Mouse (Mus musculus) central nervous system, embryonic 14 days (tissue): ENCODE data around the gene Src. TPM values are rescaled to one million over a fixed set of nuclear protein-coding genes. Genes with fewer than 3 reads are reported as not detected.

ENCODE experiments used
- polyA plus RNA-seq: library from polyadenylated mRNA; depleted of rRNA; stranded (reverse); fragments of >200 nt; gene quantifications from 2 replicates; pipeline ENCODE4 v1.2.3, GENCODE M21; 2012; rRNA removed

Src gene
- 68.1 and 69.7 TPM in 2 replicates for polyA plus RNA-seq

DNA sequence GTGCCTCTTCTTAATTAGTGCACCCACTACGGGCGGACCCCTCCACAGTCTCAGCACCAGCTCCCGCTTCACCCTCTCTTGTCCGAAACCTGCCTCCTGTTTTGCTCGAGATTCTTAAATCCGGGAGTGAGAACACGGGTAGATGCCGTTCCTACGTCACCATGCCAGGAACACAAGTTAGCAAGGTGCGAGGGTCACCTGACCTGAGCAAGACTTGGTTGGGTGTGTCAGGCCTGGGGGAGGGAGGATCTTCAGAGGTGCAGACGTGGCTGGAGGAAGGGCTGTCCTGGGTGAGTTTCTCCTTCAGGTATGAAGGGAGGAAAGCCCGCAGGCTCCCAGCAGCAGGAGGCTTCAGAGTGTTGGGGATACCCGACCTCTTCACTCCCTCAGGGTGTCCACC lies at the start of gene Src:
Gene Src (plus strand): TSS at position 239 of the 400 bp plus-strand sequence.

Other genes starting within 250 kb of the Src start
- 15.1 and 18.8 TPM in 2 replicates for gene Rbl1, start 213.9 kb upstream of the Src start, polyA plus RNA-seq
- 178 and 207 TPM in 2 replicates for gene Rpn2, start 139.4 kb upstream of the Src start, polyA plus RNA-seq
- 0.25 and 0.29 TPM in 2 replicates for gene Mroh8, start 138.9 kb upstream of the Src start, polyA plus RNA-seq
- gene Ghrh, start 70.9 kb upstream of the Src start, polyA plus RNA-seq, result 1.3 and 2.0 TPM in 2 replicates
- 98.1 and 102 TPM in 2 replicates for gene Manbal, start 50.9 kb upstream of the Src start, polyA plus RNA-seq
- 6,249 and 6,855 TPM in 2 replicates for gene Nnat, start 141.6 kb downstream of the Src start, polyA plus RNA-seq
- 184 and 190 TPM in 2 replicates for gene Blcap, start 152.8 kb downstream of the Src start, polyA plus RNA-seq